ENCODE assay signal across 24 mouse cellular contexts in genomic region chr2:72015366-72015765, GRCm38 (mm10). TPM values are rescaled to one million over a fixed set of nuclear protein-coding genes. Genes with fewer than 3 reads are reported as not detected.
DNase-seq lines count a peak whose midpoint lies in the region; ATAC-seq and TF ChIP-seq lines count a peak whose summit lies in the region.
"Had no signal": no experiment of that assay in that cellular context is flagged by ENCODE, and none has a peak within 500 bp of the region (broad histone marks: within the 10 kb centered on the region; RNA-seq: fewer than 3 reads in every experiment).

No protein-coding gene starts in this region.

- TF ChIP-seq EP300 in heart, adult 2 months (IDR thresholded peaks at IDR 0.05; ENCODE audit: insufficient read depth, low read depth, low read length), result no peak

- no peaks in the 10 kb centered on the region for H3K36me3 ChIP-seq in heart, adult 2 months (ENCODE audit: control insufficient read depth, insufficient read depth, low read length)
- no peaks in the 10 kb centered on the region for H3K36me3 ChIP-seq in liver, adult 2 months (ENCODE audit: control insufficient read depth, insufficient read depth, low read length)
- no peaks in the 10 kb centered on the region for H3K36me3 ChIP-seq in liver, embryonic 11.5 days (ENCODE audit: control insufficient read depth, insufficient read depth, low read length)
- H3K36me3 ChIP-seq: forebrain, embryonic 10.5 days; G1E; heart, embryonic 12.5 days; heart, embryonic 15.5 days; hindbrain, embryonic 10.5 days; hindbrain, embryonic 13.5 days; intestine, embryonic 15.5 days had no signal

- H3K27me3 ChIP-seq in heart, adult 2 months (ENCODE audit: control insufficient read depth, insufficient read depth, low read length), result no peaks in the 10 kb centered on the region
- no peaks in the 10 kb centered on the region for H3K27me3 ChIP-seq in liver, adult 2 months (ENCODE audit: control insufficient read depth, insufficient read depth, low read length)
- H3K27me3 ChIP-seq in liver, embryonic 11.5 days (replicated peaks; ENCODE audit: control insufficient read depth, insufficient read depth, low read length), result no peaks in the 10 kb centered on the region
- H3K27me3 ChIP-seq: heart, embryonic 12.5 days; heart, embryonic 15.5 days; hindbrain, embryonic 13.5 days; intestine, embryonic 15.5 days; Patski had no signal

- no peak overlapping the region for H3K9ac ChIP-seq in heart, adult 2 months (ENCODE audit: low read depth, low read length)
- H3K9ac ChIP-seq in liver, adult 2 months (ENCODE audit: low read depth, low read length), result no peak overlapping the region
- no peak overlapping the region for H3K9ac ChIP-seq in liver, embryonic 11.5 days (ENCODE audit: low read depth, low read length)
- H3K9ac ChIP-seq: forebrain, embryonic 13.5 days; heart, embryonic 12.5 days; heart, embryonic 15.5 days; hindbrain, embryonic 13.5 days; intestine, embryonic 15.5 days had no signal

- no peak overlapping the region for H3K4me2 ChIP-seq in liver, embryonic 11.5 days
- H3K4me2 ChIP-seq: forebrain, embryonic 13.5 days; heart, embryonic 12.5 days; heart, embryonic 15.5 days; hindbrain, embryonic 13.5 days; intestine, embryonic 15.5 days had no signal

- H3K4me3 ChIP-seq in heart, adult 2 months, result no peak overlapping the region
- H3K4me3 ChIP-seq in liver, adult 2 months (ENCODE audit: insufficient read depth, low read depth, low read length), result no peak overlapping the region
- no peak overlapping the region for H3K4me3 ChIP-seq in liver, embryonic 11.5 days (ENCODE audit: low read depth, low read length)
- no peak overlapping the region for H3K4me3 ChIP-seq in cortical plate, adult 2 months (ENCODE audit: insufficient read depth, low read length)
- H3K4me3 ChIP-seq: forebrain, embryonic 10.5 days; forebrain, embryonic 13.5 days; heart, embryonic 12.5 days; heart, embryonic 15.5 days; hindbrain, embryonic 10.5 days; hindbrain, embryonic 13.5 days; intestine, embryonic 15.5 days had no signal

- 84% methylated on average over 8 of the region's 8 CpGs for WGBS in heart, adult 2 months
- WGBS in liver, adult 2 months, result 64% methylated on average over 8 of the region's 8 CpGs
- WGBS in liver, embryonic 11.5 days, result 79% methylated on average over 8 of the region's 8 CpGs

- DNase-seq in cerebellum, adult 11-12 months, result peak; percentile 47
- no peak for DNase-seq in cerebellum, adult 9-10 months
- DNase-seq in heart, adult 11 months, result peak; percentile 78
- DNase-seq in heart, adult 2 months, result no peak
- peak; percentile 24 for DNase-seq in liver, adult 2 months (ENCODE audit: extremely low read depth, low read depth, low spot score)
- DNase-seq in liver, embryonic 11.5 days (ENCODE audit: low spot score), result no peak
- no peak for DNase-seq in yolk sac, embryonic 10.5 days (ENCODE audit: low spot score)
- DNase-seq: adrenal gland, postnatal 10 days; gastrocnemius, postnatal 10 days; gastrocnemius, postnatal 36 days; heart, postnatal 10 days; heart, postnatal 36 days had no signal

- no peak for TF ChIP-seq POLR2A in heart, adult 2 months (IDR thresholded peaks at IDR 0.05; ENCODE audit: insufficient read depth, low read depth, low read length)
- no peak for TF ChIP-seq POLR2A in liver, adult 2 months (IDR thresholded peaks at IDR 0.05; ENCODE audit: extremely low read depth, insufficient read depth, low read length)
- TF ChIP-seq POLR2A in cortical plate, adult 2 months (IDR thresholded peaks at IDR 0.05; ENCODE audit: extremely low read depth, insufficient read depth, low read length), result no peak

- no peaks in the 10 kb centered on the region for H3K79me2 ChIP-seq in heart, adult 2 months (replicated peaks; ENCODE audit: control insufficient read depth, insufficient read depth, low read length)
- H3K79me2 ChIP-seq in liver, adult 2 months (ENCODE audit: control insufficient read depth, insufficient read depth, low read length), result no peaks in the 10 kb centered on the region

- no peaks in the 10 kb centered on the region for H3K4me1 ChIP-seq in heart, adult 2 months (ENCODE audit: control insufficient read depth, insufficient read depth, low read length)
- no peaks in the 10 kb centered on the region for H3K4me1 ChIP-seq in liver, adult 2 months (ENCODE audit: control insufficient read depth, insufficient read depth, low read length)
- no peaks in the 10 kb centered on the region for H3K4me1 ChIP-seq in liver, embryonic 11.5 days (replicated peaks; ENCODE audit: control insufficient read depth, insufficient read depth, low read length)
- peaks cover 6% of the 10 kb centered on the region for H3K4me1 ChIP-seq in cortical plate, adult 2 months (ENCODE audit: control insufficient read depth, insufficient read depth, low read length)
- H3K4me1 ChIP-seq: forebrain, embryonic 10.5 days; forebrain, embryonic 13.5 days; heart, embryonic 15.5 days; hindbrain, embryonic 10.5 days; hindbrain, embryonic 13.5 days; intestine, embryonic 15.5 days had no signal

- H3K9me3 ChIP-seq in liver, embryonic 11.5 days (ENCODE audit: control insufficient read depth, low read length), result no peaks in the 10 kb centered on the region
- H3K9me3 ChIP-seq: forebrain, embryonic 10.5 days; forebrain, embryonic 13.5 days; G1E; heart, embryonic 12.5 days; heart, embryonic 15.5 days; hindbrain, embryonic 10.5 days; hindbrain, embryonic 13.5 days; intestine, embryonic 15.5 days had no signal

- intact Hi-C loops in heart, adult 2 months (cut with DNase I), result no loop called here

- no peak overlapping the region for H3K27ac ChIP-seq in heart, adult 2 months
- H3K27ac ChIP-seq in liver, adult 2 months (replicated peaks; ENCODE audit: insufficient read depth, low read depth, low read length), result no peak overlapping the region
- H3K27ac ChIP-seq in liver, embryonic 11.5 days (ENCODE audit: low read depth, low read length), result no peak overlapping the region
- peak overlapping the region; percentile 75; the same call in 1 of the 2 replicates for H3K27ac ChIP-seq in cortical plate, adult 2 months (ENCODE audit: insufficient read depth, low read length)
- H3K27ac ChIP-seq: forebrain, embryonic 10.5 days; forebrain, embryonic 13.5 days; heart, embryonic 15.5 days; hindbrain, embryonic 10.5 days; hindbrain, embryonic 13.5 days; intestine, embryonic 15.5 days had no signal

- ATAC-seq in liver, embryonic 11.5 days (replicated peaks; ENCODE audit: low FRiP score), result no peak
- ATAC-seq: forebrain, embryonic 13.5 days; forebrain, embryonic 16.5 days; hindbrain, embryonic 16.5 days; intestine, embryonic 15.5 days; Patski had no signal

- TF ChIP-seq CTCF in heart, adult 2 months (IDR thresholded peaks at IDR 0.05), result no peak
- TF ChIP-seq CTCF in liver, adult 2 months (IDR thresholded peaks at IDR 0.05; ENCODE audit: low read depth, low read length), result no peak
- no peak for TF ChIP-seq CTCF in cortical plate, adult 2 months (IDR thresholded peaks at IDR 0.05; ENCODE audit: extremely low read depth, insufficient read depth, low read length)

RNA-seq across cellular contexts. Expression of gene Rapgef4, which starts 34.3 kb away (rescaled TPM):
- 10 to 100 TPM; 25.4 to 38.9 TPM for total RNA-seq in heart, adult 2 months (2021)
- polyA plus RNA-seq in heart, adult 2 months (2012; rRNA removed), result 15.3 and 35.4 TPM in 2 replicates
- 185 and 223 TPM in 2 replicates for total RNA-seq in liver, adult 2 months (2014; rRNA removed)
- polyA plus RNA-seq in liver, adult 2 months (2012; rRNA removed), result 52.0 and 66.1 TPM in 2 replicates
- polyA plus RNA-seq in liver, embryonic 11.5 days (2014; fragmentation: Nextera tagmentation; extraction: Ambion mirVana), result 3.9 and 4.2 TPM in 2 replicates
- 478 and 555 TPM in 2 replicates for polyA plus RNA-seq in cortical plate, adult 2 months (2012; rRNA removed)
- polyA plus RNA-seq: G1E had no signal

Comparison
In these comparisons a context has a peak if more than half of its experiments do, and no peak if none do; other contexts are left out.
1. DNase-seq: peak in cerebellum, adult 11-12 months (single experiment), heart, adult 11 months (single experiment) and liver, adult 2 months (single experiment); none in cerebellum, adult 9-10 months (single experiment), heart, adult 2 months (0 of 2), liver, embryonic 11.5 days (single experiment) and yolk sac, embryonic 10.5 days (single experiment).